In the genomic region with DNA sequence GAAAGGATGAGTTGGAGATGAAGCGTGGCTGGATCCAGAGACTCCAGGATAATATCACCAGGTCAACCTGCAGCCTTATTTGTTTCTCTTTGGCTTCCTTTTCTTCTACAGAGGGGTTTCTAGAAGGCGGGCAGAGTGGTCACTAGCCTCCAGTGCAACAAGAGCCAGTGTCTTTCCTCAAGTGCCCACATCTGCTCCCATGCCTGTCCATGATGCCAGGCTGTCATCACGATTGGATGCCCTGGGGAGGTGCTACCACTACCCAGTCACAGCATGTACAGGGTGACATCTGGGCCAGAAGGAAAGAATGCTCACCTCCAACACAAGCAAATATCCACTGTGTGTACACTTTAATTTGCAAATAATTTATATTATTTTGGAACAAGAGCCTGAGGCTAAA, we compare ENCODE assay signal across 17 mouse cellular contexts. TPM values are rescaled to one million over a fixed set of nuclear protein-coding genes. Genes with fewer than 3 reads are reported as not detected.
DNase-seq lines count a peak whose midpoint lies in the region; ATAC-seq lines count a peak whose summit lies in the region.
"Had no signal": no experiment of that assay in that cellular context is flagged by ENCODE, and none has a peak within 500 bp of the region (broad histone marks: within the 10 kb centered on the region; RNA-seq: fewer than 3 reads in every experiment).

No protein-coding gene starts in this region.

- 89% methylated on average over 3 of the region's 3 CpGs for WGBS in forebrain, embryonic 11.5 days
- 95% methylated on average over 3 of the region's 3 CpGs for WGBS in forebrain, embryonic 15.5 days
- 94% methylated on average over 3 of the region's 3 CpGs for WGBS in intestine, embryonic 14.5 days
- 93% methylated on average over 3 of the region's 3 CpGs for WGBS in intestine, embryonic 15.5 days
- WGBS in midbrain, embryonic 10.5 days, result 88% methylated on average over 3 of the region's 3 CpGs
- 93% methylated on average over 3 of the region's 3 CpGs for WGBS in midbrain, embryonic 15.5 days

- H3K27me3 ChIP-seq in forebrain, embryonic 11.5 days (ENCODE audit: control insufficient read depth, insufficient read depth, low read length), result no peaks in the 10 kb centered on the region
- H3K27me3 ChIP-seq in forebrain, embryonic 15.5 days, result no peaks in the 10 kb centered on the region
- H3K27me3 ChIP-seq in intestine, embryonic 14.5 days (replicated peaks; ENCODE audit: control insufficient read depth, insufficient read depth, low read length), result no peaks in the 10 kb centered on the region
- H3K27me3 ChIP-seq in intestine, embryonic 15.5 days (replicated peaks), result no peaks in the 10 kb centered on the region
- no peaks in the 10 kb centered on the region for H3K27me3 ChIP-seq in midbrain, embryonic 10.5 days (ENCODE audit: low read depth, poor library complexity, severe bottlenecking)
- no peaks in the 10 kb centered on the region for H3K27me3 ChIP-seq in midbrain, embryonic 15.5 days (replicated peaks)
- H3K27me3 ChIP-seq: embryonic facial prominence, embryonic 12.5 days; forebrain, embryonic 13.5 days; hindbrain, embryonic 13.5 days; Patski had no signal

- H3K36me3 ChIP-seq in forebrain, embryonic 11.5 days (ENCODE audit: control insufficient read depth, insufficient read depth, low read length), result peaks cover 4% of the 10 kb centered on the region; the same call in 1 of the 2 replicates
- H3K36me3 ChIP-seq in forebrain, embryonic 15.5 days, result peaks cover 53% of the 10 kb centered on the region
- peaks cover 50% of the 10 kb centered on the region for H3K36me3 ChIP-seq in intestine, embryonic 14.5 days (ENCODE audit: control insufficient read depth, insufficient read depth, low read length)
- H3K36me3 ChIP-seq in intestine, embryonic 15.5 days, result peaks cover 27% of the 10 kb centered on the region
- peaks cover 60% of the 10 kb centered on the region for H3K36me3 ChIP-seq in midbrain, embryonic 10.5 days
- H3K36me3 ChIP-seq in midbrain, embryonic 15.5 days (replicated peaks), result peaks cover 41% of the 10 kb centered on the region

- ATAC-seq in forebrain, embryonic 11.5 days (replicated peaks; ENCODE audit: low FRiP score), result no peak
- ATAC-seq in forebrain, embryonic 15.5 days (replicated peaks), result no peak
- ATAC-seq in intestine, embryonic 14.5 days (replicated peaks; ENCODE audit: low FRiP score, low TSS enrichment, low read depth), result no peak
- ATAC-seq in intestine, embryonic 15.5 days, result no peak
- no peak for ATAC-seq in midbrain, embryonic 15.5 days (replicated peaks)
- ATAC-seq: activated CD4-positive, CD25-positive, alpha-beta regulatory T cell, adult 4 months; forebrain, embryonic 13.5 days; hindbrain, postnatal 0 days; Patski had no signal

- H3K27ac ChIP-seq in forebrain, embryonic 11.5 days (ENCODE audit: low read depth, low read length), result no peak overlapping the region
- H3K27ac ChIP-seq in forebrain, embryonic 15.5 days (replicated peaks), result no peak overlapping the region
- no peak overlapping the region for H3K27ac ChIP-seq in intestine, embryonic 14.5 days (ENCODE audit: low read depth)
- no peak overlapping the region for H3K27ac ChIP-seq in intestine, embryonic 15.5 days
- H3K27ac ChIP-seq in midbrain, embryonic 10.5 days (replicated peaks), result no peak overlapping the region
- H3K27ac ChIP-seq in midbrain, embryonic 15.5 days, result no peak overlapping the region
- H3K27ac ChIP-seq: embryonic facial prominence, embryonic 12.5 days; forebrain, embryonic 13.5 days; hindbrain, embryonic 13.5 days; hindbrain, postnatal 0 days had no signal

- no peak overlapping the region for H3K4me3 ChIP-seq in forebrain, embryonic 11.5 days (ENCODE audit: low read depth, low read length)
- no peak overlapping the region for H3K4me3 ChIP-seq in forebrain, embryonic 15.5 days
- no peak overlapping the region for H3K4me3 ChIP-seq in intestine, embryonic 14.5 days (ENCODE audit: low read depth, low read length)
- no peak overlapping the region for H3K4me3 ChIP-seq in intestine, embryonic 15.5 days (replicated peaks)
- no peak overlapping the region for H3K4me3 ChIP-seq in midbrain, embryonic 10.5 days
- H3K4me3 ChIP-seq in midbrain, embryonic 15.5 days, result no peak overlapping the region
- H3K4me3 ChIP-seq: embryonic facial prominence, embryonic 12.5 days; forebrain, embryonic 13.5 days; hindbrain, embryonic 13.5 days had no signal

- peak; percentile 33 for DNase-seq in forebrain, embryonic 11.5 days (ENCODE audit: low spot score)
- DNase-seq in intestine, embryonic 14.5 days (ENCODE audit: low spot score), result peak; percentile 29
- DNase-seq in midbrain, embryonic 10.5 days (ENCODE audit: low spot score), result peak; percentile 10
- no peak for DNase-seq in layer of hippocampus, postnatal 14 days (ENCODE audit: low spot score in 2 of 2)
- DNase-seq: adrenal gland, postnatal 14 days; cerebellum, adult 11-12 months; cerebellum, adult 9-10 months; heart, postnatal 10 days had no signal

- no peak overlapping the region for H3K9ac ChIP-seq in forebrain, embryonic 11.5 days (ENCODE audit: low read length)
- no peak overlapping the region for H3K9ac ChIP-seq in forebrain, embryonic 15.5 days (replicated peaks)
- no peak overlapping the region for H3K9ac ChIP-seq in intestine, embryonic 14.5 days (ENCODE audit: low read length)
- no peak overlapping the region for H3K9ac ChIP-seq in intestine, embryonic 15.5 days
- H3K9ac ChIP-seq in midbrain, embryonic 15.5 days, result no peak overlapping the region
- H3K9ac ChIP-seq: embryonic facial prominence, embryonic 12.5 days; forebrain, embryonic 13.5 days; hindbrain, embryonic 13.5 days had no signal

- H3K4me2 ChIP-seq in forebrain, embryonic 11.5 days (ENCODE audit: low read depth, low read length, severe bottlenecking), result no peak overlapping the region
- H3K4me2 ChIP-seq in forebrain, embryonic 15.5 days (replicated peaks), result no peak overlapping the region
- no peak overlapping the region for H3K4me2 ChIP-seq in intestine, embryonic 14.5 days (ENCODE audit: low read length)
- H3K4me2 ChIP-seq in intestine, embryonic 15.5 days (replicated peaks), result no peak overlapping the region
- H3K4me2 ChIP-seq in midbrain, embryonic 15.5 days, result no peak overlapping the region
- H3K4me2 ChIP-seq: embryonic facial prominence, embryonic 12.5 days; forebrain, embryonic 13.5 days; hindbrain, embryonic 13.5 days had no signal

- H3K9me3 ChIP-seq in forebrain, embryonic 11.5 days (ENCODE audit: control insufficient read depth, low read length), result no peaks in the 10 kb centered on the region
- no peaks in the 10 kb centered on the region for H3K9me3 ChIP-seq in forebrain, embryonic 15.5 days
- no peaks in the 10 kb centered on the region for H3K9me3 ChIP-seq in intestine, embryonic 14.5 days (ENCODE audit: control insufficient read depth, low read length)
- no peaks in the 10 kb centered on the region for H3K9me3 ChIP-seq in intestine, embryonic 15.5 days
- H3K9me3 ChIP-seq in midbrain, embryonic 10.5 days (replicated peaks), result no peaks in the 10 kb centered on the region
- no peaks in the 10 kb centered on the region for H3K9me3 ChIP-seq in midbrain, embryonic 15.5 days
- H3K9me3 ChIP-seq: embryonic facial prominence, embryonic 12.5 days; forebrain, embryonic 13.5 days; hindbrain, embryonic 13.5 days had no signal

- no peaks in the 10 kb centered on the region for H3K4me1 ChIP-seq in forebrain, embryonic 11.5 days (replicated peaks; ENCODE audit: control insufficient read depth, insufficient read depth, low read length)
- no peaks in the 10 kb centered on the region for H3K4me1 ChIP-seq in forebrain, embryonic 15.5 days
- no peaks in the 10 kb centered on the region for H3K4me1 ChIP-seq in intestine, embryonic 14.5 days (replicated peaks; ENCODE audit: control insufficient read depth, insufficient read depth, low read length)
- H3K4me1 ChIP-seq in intestine, embryonic 15.5 days (replicated peaks), result no peaks in the 10 kb centered on the region
- no peaks in the 10 kb centered on the region for H3K4me1 ChIP-seq in midbrain, embryonic 10.5 days
- H3K4me1 ChIP-seq in midbrain, embryonic 15.5 days, result no peaks in the 10 kb centered on the region
- H3K4me1 ChIP-seq: embryonic facial prominence, embryonic 12.5 days; forebrain, embryonic 13.5 days; hindbrain, embryonic 13.5 days had no signal

RNA-seq across cellular contexts. Expression of a gene that starts 22.1 kb away (rescaled TPM):
- polyA plus RNA-seq in forebrain, embryonic 11.5 days (2014; fragmentation: Nextera tagmentation; extraction: Ambion mirVana), result 122 and 131 TPM in 2 replicates
- 102 and 110 TPM in 2 replicates for polyA plus RNA-seq in forebrain, embryonic 15.5 days (2015; fragmentation: Nextera tagmentation; extraction: Ambion mirVana)
- polyA plus RNA-seq in intestine, embryonic 14.5 days (2014; fragmentation: Nextera tagmentation; extraction: Ambion mirVana), result 143 and 147 TPM in 2 replicates
- 127 and 138 TPM in 2 replicates for polyA plus RNA-seq in intestine, embryonic 15.5 days (2015; fragmentation: Nextera tagmentation; extraction: Ambion mirVana)
- polyA plus RNA-seq in midbrain, embryonic 10.5 days (2016; fragmentation: Nextera tagmentation; extraction: Ambion mirVana), result 122 and 139 TPM in 2 replicates
- 94.6 and 103 TPM in 2 replicates for polyA plus RNA-seq in midbrain, embryonic 15.5 days (2015; fragmentation: Nextera tagmentation; extraction: Ambion mirVana)
- total RNA-seq in layer of hippocampus, postnatal 14 days (2021), result 10 to 100 TPM; 52.2 to 57.4 TPM

RNA-seq across cellular contexts. Expression of a gene that starts 22.2 kb away (rescaled TPM):
- polyA plus RNA-seq in forebrain, embryonic 11.5 days (2014; fragmentation: Nextera tagmentation; extraction: Ambion mirVana), result 9.4 and 10.1 TPM in 2 replicates
- 12.1 TPM in 2 replicates for polyA plus RNA-seq in forebrain, embryonic 15.5 days (2015; fragmentation: Nextera tagmentation; extraction: Ambion mirVana)
- 9.3 and 10.5 TPM in 2 replicates for polyA plus RNA-seq in intestine, embryonic 14.5 days (2014; fragmentation: Nextera tagmentation; extraction: Ambion mirVana)
- 7.7 and 8.8 TPM in 2 replicates for polyA plus RNA-seq in intestine, embryonic 15.5 days (2015; fragmentation: Nextera tagmentation; extraction: Ambion mirVana)
- 10.2 and 11.5 TPM in 2 replicates for polyA plus RNA-seq in midbrain, embryonic 10.5 days (2016; fragmentation: Nextera tagmentation; extraction: Ambion mirVana)
- polyA plus RNA-seq in midbrain, embryonic 15.5 days (2015; fragmentation: Nextera tagmentation; extraction: Ambion mirVana), result 11.3 and 13.3 TPM in 2 replicates
- total RNA-seq in layer of hippocampus, postnatal 14 days (2021), result 10 to 100 TPM; 10.1 to 10.3 TPM

Comparison
In these comparisons a context has a peak if more than half of its experiments do, and no peak if none do; other contexts are left out.
1. DNase-seq: peak in forebrain, embryonic 11.5 days (single experiment), intestine, embryonic 14.5 days (single experiment) and midbrain, embryonic 10.5 days (single experiment); none in layer of hippocampus, postnatal 14 days (0 of 2).